Mouse (Mus musculus) left cerebral cortex, postnatal 25 days (tissue): Measurements from ENCODE around the gene Zfp934. TPM values are rescaled to one million over a fixed set of nuclear protein-coding genes. Genes with fewer than 3 reads are reported as not detected.
"Not testable (repeated sequence)": the region's sequence is repeated elsewhere in the genome, so short reads cannot be mapped to it uniquely, and the experiment has no call there.

Experiments
- DNase-seq, 2 experiments: peaks; one replicate each; pipeline ENCODE4 v3.0.0; 2022; ENCODE audit warnings: low spot score in 2 of 2, mixed read lengths in 1 of 2
- intact Hi-C: fragments of 180-260 bp; cut with DNase I; formaldehyde crosslinking; loops from one replicate; pipeline ENCODE4 v1.15.1; 2025
- microRNA-seq, 2 experiments: library from miRNA; unstranded; fragments of <30 nt; microRNA quantifications; one replicate each; pipeline ENCODE4 v1.2.0; 2022
- total RNA-seq, 2 experiments: library from RNA; stranded (reverse); gene quantifications; 2 replicates each; pipeline ENCODE4 v1.2.3; 2021

Zfp934 gene
- 1 to 10 TPM; 6.1 to 7.0 TPM for total RNA-seq

DNA sequence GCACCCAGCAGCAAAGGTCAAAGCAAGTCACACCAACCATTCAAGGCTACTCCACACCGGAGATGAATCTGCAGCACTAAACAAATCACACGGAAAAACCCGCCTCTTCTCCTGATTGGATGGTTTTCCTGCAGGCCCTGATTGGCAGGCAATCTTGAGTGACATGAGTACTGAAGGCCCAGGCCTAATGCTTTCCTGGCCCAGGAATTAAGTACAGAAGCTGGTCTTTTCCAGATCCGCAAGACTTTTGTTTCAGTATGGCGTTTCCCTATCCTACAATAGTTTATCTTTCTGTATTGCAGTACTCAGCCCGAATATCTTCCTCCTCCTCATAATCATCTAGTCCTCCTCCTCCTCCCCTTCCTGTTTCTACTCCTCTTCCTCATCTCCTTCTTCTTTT lies at the start of gene Zfp934:
TSS of gene Zfp934 (minus strand) at position 101 of the 400 bp plus-strand sequence.
- DNase-seq, intact Hi-C loops: not testable (repeated sequence)

DNA sequence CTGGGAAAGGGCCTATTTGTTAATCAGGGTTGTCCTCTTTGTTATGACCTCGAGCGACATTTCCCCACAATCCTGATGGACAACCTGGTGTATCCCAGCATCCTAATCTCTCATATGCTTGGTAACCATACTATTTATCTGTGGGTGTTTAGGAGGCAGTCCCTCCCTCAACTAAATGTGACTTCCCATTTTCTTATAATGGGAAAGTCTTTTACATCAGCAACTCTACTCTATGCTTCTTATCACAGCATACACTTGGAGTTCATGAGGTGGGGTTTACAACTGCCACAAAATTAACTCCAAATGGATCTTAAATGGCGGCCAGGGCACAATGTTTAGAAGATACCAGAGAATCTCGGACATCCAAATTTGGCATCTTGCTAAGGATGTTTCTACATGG lies 46.5 kb upstream of the Zfp934 start:
- DNase-seq, intact Hi-C loops: not testable (repeated sequence)

DNA sequence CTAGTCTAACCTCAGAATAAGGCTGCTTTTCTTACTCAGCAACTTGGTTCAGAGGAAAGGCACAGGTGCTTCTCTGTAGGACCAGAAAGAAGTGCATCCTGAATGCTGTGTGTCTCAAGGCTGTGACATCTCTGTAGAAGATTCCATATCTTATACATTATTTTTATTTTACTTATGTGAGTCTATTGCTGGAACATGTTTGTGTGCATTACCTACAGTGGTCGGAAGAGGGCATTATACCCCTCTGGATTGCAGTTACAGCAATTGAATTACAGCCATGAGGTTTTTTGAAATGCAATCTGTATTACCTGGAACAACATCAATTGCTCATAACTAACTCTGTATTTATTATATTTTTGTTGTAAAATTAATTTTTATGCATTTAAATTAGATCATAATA lies 9.3 kb downstream of the Zfp934 start:
- DNase-seq = peak in 1 of 2 experiments; percentile 9
- intact Hi-C loops = not testable (repeated sequence)

DNA sequence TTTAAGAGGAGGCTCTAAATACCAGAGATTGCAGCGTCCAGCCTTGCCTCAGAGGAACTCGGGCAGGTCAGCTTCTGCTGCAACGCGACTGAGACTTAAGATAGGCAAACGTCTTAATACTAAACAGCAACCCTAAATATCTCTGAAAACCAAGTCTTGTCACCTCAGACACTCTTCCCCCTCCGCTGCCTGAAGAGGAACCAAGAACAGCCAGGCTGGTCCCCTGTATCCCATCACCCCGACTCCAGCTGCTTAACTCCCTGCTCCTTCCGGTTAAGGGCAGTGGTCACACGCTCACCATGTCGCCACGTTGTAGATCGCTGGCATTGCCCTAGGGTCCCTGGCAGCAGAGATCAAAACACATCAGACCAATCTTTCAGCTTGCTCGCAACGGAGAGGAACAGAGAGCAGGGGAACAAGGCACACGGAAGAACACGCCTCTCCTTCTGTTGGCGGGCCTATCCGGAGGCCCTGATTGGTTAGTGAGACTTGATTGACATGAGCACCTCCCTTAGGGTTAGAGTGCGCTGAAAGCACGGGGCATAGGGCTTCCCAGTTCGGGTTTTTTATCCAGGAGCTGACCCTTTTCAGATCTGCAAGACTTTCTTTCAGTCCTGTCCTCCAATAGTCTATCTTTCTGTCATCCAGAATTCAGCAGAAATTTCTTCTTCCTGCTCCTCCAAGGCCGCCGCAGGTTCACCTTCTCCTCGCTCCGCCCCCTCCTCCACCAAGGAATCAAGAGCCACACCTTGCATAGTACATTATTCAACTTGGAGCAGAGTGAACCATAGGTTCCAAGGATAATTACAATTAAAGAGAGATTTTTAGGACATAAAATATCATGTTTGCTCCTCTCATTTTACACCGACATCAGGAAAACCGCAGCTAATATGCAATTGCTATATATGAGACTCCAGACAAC lies 12.5 kb downstream of the Zfp934 start, which contains the start of gene Zfp935:
TSS of gene Zfp935 (minus strand) at position 323 of the 922 bp plus-strand sequence.
- DNase-seq = peak; percentile 61 to 83
- intact Hi-C loops = loop anchor here (10.0 kb wide), 1 partner anchor 296 kb away; the partner anchor contains the start of gene Fbp2

DNA sequence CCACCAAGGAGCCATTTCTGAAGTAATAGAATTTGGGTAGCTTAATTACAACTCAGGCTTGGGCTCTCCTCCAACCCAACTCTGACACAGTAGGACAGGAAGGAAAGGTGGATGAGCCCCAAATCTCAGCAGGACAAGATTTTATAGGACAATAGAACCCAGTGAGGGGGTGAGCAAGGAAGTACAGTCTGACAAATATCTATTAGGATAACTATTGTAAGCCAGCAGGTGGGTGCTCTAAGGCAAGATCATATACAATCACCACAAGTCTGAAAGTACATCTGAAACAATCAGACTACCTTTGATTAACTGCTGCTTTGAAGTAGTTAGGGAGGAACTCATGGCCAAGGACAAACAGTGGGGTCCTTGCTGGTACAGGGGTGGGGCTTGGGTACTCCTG lies 40.9 kb downstream of the Zfp934 start:
- DNase-seq, intact Hi-C loops: not testable (repeated sequence)

DNA sequence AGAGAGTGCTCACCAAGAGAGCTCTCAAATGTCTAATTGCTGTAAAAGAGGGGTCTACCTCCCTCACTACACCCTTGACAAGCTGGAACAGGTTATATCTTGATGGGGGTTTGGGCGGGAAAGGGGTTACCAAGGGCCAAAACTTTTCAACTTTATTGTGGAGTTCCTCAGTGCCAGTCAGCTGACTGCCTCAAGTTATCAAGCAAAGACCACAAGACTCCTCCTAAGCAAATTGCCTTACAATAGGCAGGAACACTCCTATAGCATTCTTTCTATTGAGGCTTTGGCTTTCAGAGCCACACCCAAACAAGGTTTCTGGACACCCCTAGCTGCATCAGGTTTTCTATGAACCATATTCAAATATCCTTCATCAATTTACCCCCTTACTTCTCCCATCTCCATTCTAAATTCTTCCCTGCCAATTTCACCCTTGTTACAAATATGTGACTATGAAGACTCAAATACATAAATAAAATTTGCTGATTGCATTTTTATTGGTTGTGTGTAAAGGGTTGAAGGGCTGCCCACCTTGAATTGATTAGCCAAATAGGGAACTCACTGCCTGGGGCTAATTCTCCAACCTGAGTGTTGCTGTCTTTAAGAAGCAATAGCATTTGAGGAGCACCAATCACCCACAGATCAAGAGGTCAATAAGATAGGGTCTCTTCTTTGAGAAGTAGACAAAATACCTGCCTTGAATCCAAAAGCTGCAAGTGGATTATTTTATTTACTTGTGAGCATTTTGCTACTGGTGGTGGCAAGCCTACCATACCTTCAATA lies 60.2 kb downstream of the Zfp934 start:
- intact Hi-C loops, DNase-seq: not testable (repeated sequence)

DNA sequence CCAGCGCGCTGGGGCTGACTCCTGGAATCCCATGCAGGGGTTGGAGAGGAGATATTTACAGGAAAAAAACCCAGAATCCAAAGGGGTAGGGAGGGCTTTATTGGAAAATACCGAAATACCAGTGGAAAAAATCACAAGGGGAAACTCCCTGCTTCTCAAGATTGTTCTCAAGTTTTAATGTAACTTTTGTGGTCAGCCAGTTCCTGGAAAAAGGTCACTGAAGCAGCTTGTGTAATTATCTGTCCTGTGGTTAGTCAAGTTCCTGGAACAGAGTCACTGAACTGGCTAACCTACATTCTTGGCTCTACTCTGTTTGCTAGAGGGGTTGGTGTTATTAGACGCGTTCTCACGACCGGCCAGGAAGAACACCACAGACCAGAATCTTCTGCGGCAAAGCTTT lies 98.3 kb downstream of the Zfp934 start:
- intact Hi-C loops, DNase-seq: not testable (repeated sequence)

DNA sequence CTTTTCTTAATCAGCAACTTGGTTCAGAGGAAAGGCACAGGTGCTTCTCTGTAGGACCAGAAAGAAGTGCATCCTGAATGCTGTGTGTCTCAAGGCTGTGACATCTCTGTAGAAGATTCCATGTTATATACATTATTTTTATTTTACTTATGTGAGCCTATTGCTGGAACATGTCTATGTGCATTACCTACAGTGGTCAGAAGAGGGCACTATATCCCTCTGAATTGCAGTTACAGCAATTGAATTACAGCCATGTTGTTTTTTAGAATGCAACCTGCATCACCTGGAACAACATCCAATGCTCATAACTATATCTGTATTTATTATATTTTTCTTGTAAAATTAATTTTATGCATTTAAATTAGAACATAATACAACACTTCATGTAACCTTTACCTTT lies 101.1 kb downstream of the Zfp934 start:
- intact Hi-C loops = loop anchor here (10.0 kb wide), 1 partner anchor 185 kb away; no protein-coding TSS in a partner anchor
- peak in 1 of 2 experiments; percentile 16 for DNase-seq

DNA sequence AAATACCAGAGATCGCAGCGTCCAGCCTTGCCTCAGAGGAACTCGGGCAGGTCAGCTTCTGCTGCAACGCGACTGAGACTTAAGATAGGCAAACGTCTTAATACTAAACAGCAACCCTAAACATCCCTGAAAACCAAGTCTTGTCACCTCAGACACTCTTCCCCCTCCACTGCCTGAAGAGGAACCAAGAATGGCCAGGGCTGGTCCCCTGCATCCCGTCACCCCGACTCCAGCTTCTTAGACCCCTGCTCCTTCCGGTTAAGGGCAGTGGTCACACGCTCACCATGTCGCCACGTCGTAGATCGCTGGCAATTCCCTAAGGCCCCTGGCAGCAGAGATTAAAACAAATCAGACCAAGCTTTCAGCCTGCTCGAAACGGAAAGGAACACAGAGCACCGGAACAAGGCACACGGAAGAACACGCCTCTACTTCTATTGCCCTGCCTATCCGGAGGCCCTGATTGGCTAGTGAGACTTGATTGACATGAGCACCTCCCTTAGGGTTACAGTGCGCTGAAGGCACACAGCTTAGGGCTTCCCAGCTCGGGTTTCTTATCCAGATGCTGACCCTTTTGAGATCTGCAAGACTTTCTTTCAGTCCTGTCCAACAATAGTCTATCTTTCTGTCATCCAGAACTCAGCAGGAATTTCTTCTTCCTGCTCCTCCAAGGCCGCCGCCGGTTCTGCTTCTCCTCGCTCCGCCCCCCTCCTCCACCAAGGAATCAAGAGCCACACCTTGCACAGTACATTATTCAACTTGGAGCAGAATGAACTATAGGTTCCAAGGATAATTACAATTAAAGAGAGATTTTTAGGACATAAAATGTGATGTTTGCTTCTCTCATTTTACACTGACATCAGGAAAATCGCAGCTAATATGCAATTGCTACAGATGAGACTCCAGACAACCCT lies 104.3 kb downstream of the Zfp934 start, which contains the start of gene Gm49359:
TSS of gene Gm49359 (minus strand) at position 409 of the 911 bp plus-strand sequence.
- intact Hi-C loops = loop anchor here (10.0 kb wide), 1 partner anchor 188 kb away; no protein-coding TSS in a partner anchor
- peak; percentile 90 to 94 for DNase-seq

Small RNA genes within 50 kb of the gene (microRNA-seq; reads per million reads assigned to microRNA genes)
- 0.74 to 2.0 reads per million in 2 experiments for gene Gm22256

Other genes starting within 250 kb of the Zfp934 start
- gene Gm3604, start 188.0 kb downstream of the Zfp934 start, total RNA-seq = 1 to 10 TPM in 1 of 2 experiments, under 1 TPM in 1; 0.82 to 1.2 TPM
- 10 to 100 TPM; 14.5 to 17.1 TPM for gene Gm49359, start 104.4 kb downstream of the Zfp934 start, total RNA-seq
- gene Zfp935, start 12.7 kb downstream of the Zfp934 start, total RNA-seq = 1 to 10 TPM in 1 of 2 experiments, under 1 TPM in 1; 0.78 to 1.1 TPM
- gene 6720489N17Rik, start 53.0 kb upstream of the Zfp934 start, total RNA-seq = 1 to 10 TPM; 2.8 to 3.0 TPM
- 10 to 100 TPM; 11.5 to 13.9 TPM for gene Platr25, start 189.5 kb upstream of the Zfp934 start, total RNA-seq
- gene Gm5141, start 214.6 kb upstream of the Zfp934 start, total RNA-seq = 1 to 10 TPM; 3.6 to 4.2 TPM